Mouse (Mus musculus) left cerebral cortex, adult 18-20 months (tissue): Measurements from ENCODE around the gene 4933417A18Rik. TPM values are rescaled to one million over a fixed set of nuclear protein-coding genes. Genes with fewer than 3 reads are reported as not detected.
"Not testable (repeated sequence)": the region's sequence is repeated elsewhere in the genome, so short reads cannot be mapped to it uniquely, and the experiment has no call there.

ENCODE experiments used
- DNase-seq, 2 experiments: peaks; one replicate each; pipeline ENCODE4 v3.0.0; 2021 to 2022; ENCODE audit warnings: low spot score in 2 of 2, mixed read lengths in 1 of 2
- total RNA-seq, 2 experiments: library from RNA; stranded (reverse); gene quantifications; 2 replicates each; pipeline ENCODE4 v1.2.3; 2021

Gene 4933417A18Rik
- total RNA-seq, 2 experiments from 2014 or later = not detected

DNA sequence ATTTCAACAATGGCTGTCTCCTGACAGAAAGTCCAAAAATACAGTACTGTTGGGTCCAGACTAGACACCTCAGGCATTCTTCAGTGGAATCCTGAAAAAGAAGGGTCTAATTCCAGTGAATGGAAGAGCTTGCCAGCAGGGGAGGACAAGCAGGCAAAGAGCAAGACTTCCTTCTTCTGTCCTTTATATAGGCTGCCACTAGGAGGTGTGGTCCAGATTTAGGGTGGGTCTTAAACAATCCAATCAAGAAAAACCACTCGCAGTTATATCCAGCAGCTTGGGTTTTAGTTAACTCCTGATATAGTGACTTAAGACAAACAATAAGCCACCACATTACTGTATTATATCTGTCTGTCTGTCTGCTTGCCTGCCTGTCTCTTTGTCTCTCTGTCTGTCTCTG is 49.6 kb downstream of the 4933417A18Rik start:
- DNase-seq = no peak

DNA sequence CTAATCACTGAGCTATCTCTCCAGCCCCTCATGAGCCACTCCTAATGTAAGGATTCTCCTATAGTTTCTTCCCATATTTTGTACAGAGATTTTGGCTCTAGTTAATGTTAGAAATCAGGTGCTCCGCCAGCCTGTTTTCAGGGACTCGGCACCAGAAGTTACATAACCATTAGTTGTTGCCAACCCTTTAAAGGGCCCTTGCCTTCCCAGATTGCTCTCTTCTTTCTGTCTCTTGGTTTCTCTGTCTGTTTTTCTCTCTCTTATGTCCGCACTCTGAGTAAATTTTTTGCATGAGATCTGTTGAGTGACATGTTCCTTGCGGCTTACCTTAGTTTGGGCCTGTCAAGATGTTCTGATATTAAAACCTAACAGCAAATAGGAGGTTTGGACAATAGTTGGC is 51.9 kb downstream of the 4933417A18Rik start:
- DNase-seq = no peak

DNA sequence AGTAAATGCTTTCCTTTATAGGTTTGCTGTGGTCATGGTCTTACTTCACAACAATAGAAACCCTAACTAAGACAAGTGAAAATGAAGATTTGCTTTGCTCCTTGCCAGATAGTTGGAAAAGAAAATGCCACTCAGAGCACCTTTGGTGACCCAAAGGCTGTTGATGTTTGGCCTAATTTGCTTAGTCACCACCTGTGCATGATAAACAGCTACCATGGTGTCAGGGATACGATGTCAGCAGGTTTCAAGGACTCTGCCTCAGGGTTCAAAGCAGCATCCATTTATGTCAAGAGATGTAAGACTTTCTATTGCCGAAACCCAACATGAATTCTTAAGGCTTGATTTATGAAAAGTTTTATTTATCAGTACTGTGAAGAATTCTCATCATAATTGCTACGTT is 53.2 kb downstream of the 4933417A18Rik start:
- no peak for DNase-seq

DNA sequence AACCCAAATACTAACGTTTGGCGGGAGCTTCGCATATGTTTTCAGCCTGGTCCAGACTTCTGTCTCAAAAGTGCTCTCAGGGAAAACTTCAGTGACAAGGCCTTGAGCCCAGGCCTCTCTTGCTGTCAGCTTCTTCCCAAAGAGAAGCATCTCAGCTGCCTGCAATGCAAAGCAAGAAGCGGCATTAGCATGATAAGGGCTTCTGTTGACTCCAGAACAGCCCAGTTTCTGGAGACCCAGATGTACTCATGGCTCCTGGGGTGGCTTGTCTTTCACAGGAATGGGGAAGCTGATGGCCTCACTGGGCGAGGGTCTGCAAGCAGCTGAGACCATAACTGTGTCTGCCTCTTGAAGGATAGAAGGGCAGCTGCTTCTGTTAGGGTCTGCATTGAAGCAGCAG is 54.4 kb downstream of the 4933417A18Rik start:
- DNase-seq = not testable (repeated sequence)

DNA sequence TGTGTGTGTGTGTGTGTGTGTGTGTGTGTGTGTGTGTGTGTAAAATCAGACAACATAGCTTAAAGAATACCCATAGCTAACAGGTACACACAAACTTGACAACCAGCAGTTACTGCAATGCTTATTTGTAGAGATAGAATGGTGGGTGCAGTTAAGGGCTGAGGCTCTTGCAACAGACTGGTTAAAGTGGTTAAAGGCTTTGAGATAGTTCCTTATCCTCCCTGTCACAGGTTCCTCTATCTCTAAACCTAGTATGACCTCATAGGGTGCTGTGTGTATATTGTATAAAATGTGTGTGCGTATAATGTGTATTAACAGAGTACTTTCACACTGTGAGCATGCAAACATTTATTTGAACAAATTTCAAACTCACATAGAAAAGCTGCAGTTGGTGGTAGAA is 59.3 kb downstream of the 4933417A18Rik start:
- not testable (repeated sequence) for DNase-seq

DNA sequence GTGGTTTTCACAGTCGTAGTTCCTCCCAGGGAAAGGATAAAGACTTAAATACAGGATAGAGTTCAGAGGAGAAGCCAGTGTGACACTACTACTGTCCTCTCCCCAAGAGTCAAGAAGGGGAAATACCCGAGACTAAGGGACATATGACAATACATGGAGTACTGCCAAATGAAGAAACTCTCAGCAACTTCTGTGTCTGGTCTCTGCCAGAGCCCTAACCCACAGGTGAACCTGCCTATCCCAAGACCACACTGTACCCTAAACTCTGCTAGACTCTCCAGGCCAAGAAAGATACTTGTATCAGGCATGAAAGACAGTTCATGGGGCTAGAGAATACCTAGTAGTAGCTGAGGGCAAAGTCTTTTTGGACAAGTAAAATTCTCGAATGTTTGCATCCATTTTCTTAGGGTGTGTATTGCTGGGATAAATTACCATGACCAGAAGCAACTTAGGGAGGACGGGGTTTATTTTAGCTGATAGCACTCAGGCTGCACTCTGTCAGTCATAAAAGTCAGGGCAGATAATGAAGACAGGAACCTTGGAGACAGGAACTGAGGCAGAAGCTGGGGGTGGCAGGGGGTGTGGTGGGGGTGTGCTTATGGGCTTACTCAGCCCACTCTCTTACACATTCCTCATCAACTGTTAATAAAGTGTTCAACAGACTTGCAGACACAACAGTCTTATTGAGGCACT is 67.5 kb downstream of the 4933417A18Rik start:
- DNase-seq = no peak

DNA sequence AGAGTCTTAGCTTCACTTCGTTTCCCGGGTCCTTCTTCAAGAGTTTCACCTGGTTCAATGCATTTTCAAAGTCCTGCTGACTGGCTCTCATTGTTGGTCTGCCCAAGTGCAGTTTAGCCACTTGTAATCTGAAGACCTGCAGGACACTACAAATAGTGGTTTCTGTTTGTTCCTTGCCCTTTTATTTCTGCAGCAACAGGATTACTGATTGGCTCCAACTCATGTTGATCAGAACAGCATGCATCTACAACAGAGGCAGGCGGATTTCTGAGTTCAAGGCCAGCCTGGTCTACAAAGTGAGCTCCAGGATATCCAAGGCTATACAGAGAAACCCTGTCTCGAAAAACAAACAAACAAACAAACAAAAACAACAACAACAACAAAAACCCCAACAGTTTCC is 68.9 kb downstream of the 4933417A18Rik start:
- DNase-seq = no peak

DNA sequence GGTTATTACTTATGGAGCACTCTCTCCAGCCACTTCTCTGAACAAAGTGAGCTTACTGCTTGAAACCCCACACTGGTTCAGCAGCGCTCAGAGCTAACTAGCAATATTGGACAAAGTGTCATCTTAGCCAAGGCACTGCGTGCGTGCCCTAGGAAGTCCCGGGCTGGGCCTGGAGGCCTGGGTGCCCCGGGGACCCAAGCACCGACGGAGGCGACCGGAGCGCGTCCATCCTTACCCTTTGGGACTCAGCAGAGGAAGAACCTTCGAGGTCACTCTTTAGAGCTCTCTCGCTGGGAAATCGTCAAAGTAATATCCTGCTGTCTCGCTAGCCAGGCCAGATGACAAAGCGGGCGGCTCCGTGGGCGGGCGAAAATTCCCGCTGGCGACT is 69.4 kb downstream of the 4933417A18Rik start:
- no peak for DNase-seq

DNA sequence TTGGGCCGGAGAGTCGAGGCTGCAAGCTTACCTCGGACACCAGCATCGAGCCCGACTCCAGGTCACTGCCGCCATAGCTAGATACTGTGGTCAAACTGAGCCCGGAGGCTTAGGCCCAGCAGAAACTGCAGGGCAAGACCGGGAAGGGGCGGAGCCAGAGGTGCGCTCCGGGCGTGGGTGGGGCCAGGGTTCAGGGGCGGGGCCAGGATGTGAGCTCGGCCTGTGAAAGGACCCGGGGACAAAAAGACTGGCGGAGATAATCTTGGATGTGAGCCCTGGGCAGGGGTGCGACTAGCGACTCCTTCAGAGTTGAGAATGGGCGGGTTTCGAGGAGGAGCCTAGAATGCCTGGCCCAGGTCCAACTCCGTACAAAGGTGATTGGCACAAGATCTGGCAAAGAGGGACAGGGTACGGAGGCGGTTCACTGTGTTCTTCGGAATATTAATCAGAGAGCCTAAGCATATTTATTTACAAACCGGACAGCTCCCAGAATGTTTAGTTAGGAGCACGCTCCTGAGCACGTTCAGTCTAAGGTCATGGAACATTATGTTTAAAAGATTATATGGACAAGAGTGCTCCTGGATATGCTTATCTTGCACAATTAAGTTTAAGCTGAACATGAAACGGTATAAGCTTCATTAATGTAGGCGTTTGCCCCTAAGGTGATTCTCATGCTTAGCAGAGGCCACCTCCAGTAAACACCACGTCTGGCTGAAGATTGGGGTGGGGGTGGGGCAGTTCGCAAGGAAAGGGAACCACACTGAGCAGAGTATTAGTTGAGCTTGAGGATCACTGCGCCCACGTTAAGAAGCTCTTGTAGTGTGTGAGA is 70.0 kb downstream of the 4933417A18Rik start:
- DNase-seq = peak; percentile 80 to 86

DNA sequence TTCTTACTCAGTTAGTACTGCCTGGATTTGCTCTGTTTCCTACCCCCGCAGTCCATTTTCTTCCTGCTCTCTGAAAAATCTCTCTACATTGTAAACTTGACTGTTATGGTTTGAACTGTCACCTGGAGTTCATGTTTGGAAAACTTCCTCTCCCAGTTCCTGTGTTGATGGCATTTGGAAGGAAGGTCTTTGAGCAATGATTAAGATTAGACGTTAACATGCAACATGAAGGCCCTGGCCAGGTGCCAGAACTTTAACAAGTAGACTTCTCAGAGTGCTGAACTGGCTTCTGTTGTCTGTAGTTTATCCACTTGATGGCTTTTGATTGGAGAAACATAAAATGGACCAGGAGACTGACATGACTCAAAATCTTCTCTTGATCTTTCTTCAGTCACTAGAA is 71.7 kb downstream of the 4933417A18Rik start:
- no peak for DNase-seq

Other genes starting within 250 kb of the 4933417A18Rik start
- gene Fam50b, start 189.6 kb upstream of the 4933417A18Rik start, total RNA-seq = not detected
- 10 to 100 TPM; 81.7 to 83.0 TPM for gene Prpf4b, start 49.1 kb upstream of the 4933417A18Rik start, total RNA-seq
- 1 to 10 TPM; 1.1 to 1.4 TPM for gene Fam217a, start 99 bp upstream of the 4933417A18Rik start, total RNA-seq
- gene Eci3, start 39.4 kb downstream of the 4933417A18Rik start, total RNA-seq = under 1 TPM; 0.63 to 1.00 TPM
- 10 to 100 TPM; 46.7 to 46.9 TPM for gene Eci2, start 102.7 kb downstream of the 4933417A18Rik start, total RNA-seq